8 mouse cellular contexts compared by ENCODE assay signal in genomic region chr1:94469834-94470233, GRCm38 (mm10).
DNase-seq lines count a peak whose midpoint lies in the region; ATAC-seq and TF ChIP-seq lines count a peak whose summit lies in the region.
"Not testable (repeated sequence)": the region's sequence is repeated elsewhere in the genome, so short reads cannot be mapped to it uniquely, and the experiment has no call there.

No protein-coding gene starts in this region.

- not testable (repeated sequence) for H3K9me3 ChIP-seq in hindbrain, embryonic 11.5 days (ENCODE audit: control insufficient read depth, low read length); limb, embryonic 15.5 days; midbrain, embryonic 11.5 days (ENCODE audit: control insufficient read depth, low read length)

- intact Hi-C loops in gastrocnemius, adult 2 months (cut with DNase I) = not testable (repeated sequence)

- WGBS in hindbrain, embryonic 11.5 days = 95% methylated on average over 18 of the region's 18 CpGs
- WGBS in limb, embryonic 15.5 days = 95% methylated on average over 18 of the region's 18 CpGs
- 94% methylated on average over 18 of the region's 18 CpGs for WGBS in midbrain, embryonic 11.5 days

- DNase-seq in cerebellum, postnatal 25 days = peak; percentile 42 to 56
- peak; percentile 44 for DNase-seq in gastrocnemius, adult 2 months
- DNase-seq in hindbrain, embryonic 11.5 days (ENCODE audit: low spot score); midbrain, embryonic 11.5 days (ENCODE audit: low spot score, missing footprints): not testable (repeated sequence)
- peak; percentile 61 for DNase-seq in kidney, postnatal 14 days
- peak; percentile 25 to 42 for DNase-seq in spleen, postnatal 36 days (ENCODE audit: low spot score in 2 of 2)

- H3K27me3 ChIP-seq in hindbrain, embryonic 11.5 days (ENCODE audit: control insufficient read depth, insufficient read depth, low read length); limb, embryonic 15.5 days; midbrain, embryonic 11.5 days (ENCODE audit: control insufficient read depth, insufficient read depth, low read length): not testable (repeated sequence)

- ATAC-seq in CD4-positive, CD25-positive, alpha-beta regulatory T cell, adult 4 months = peak; percentile 100
- peak; percentile 83 for ATAC-seq in hindbrain, embryonic 11.5 days (ENCODE audit: low FRiP score)
- peak; percentile 77 for ATAC-seq in limb, embryonic 15.5 days (ENCODE audit: insufficient number of reproducible peaks, low FRiP score, low TSS enrichment, low read depth)
- peak; percentile 91 for ATAC-seq in midbrain, embryonic 11.5 days (ENCODE audit: low FRiP score)

- H3K9ac ChIP-seq in hindbrain, embryonic 11.5 days (ENCODE audit: low read depth, low read length); limb, embryonic 15.5 days; midbrain, embryonic 11.5 days (ENCODE audit: low read length): not testable (repeated sequence)

- TF ChIP-seq CTCF in gastrocnemius, adult 2 months (IDR thresholded peaks at IDR 0.05) = not testable (repeated sequence)

- H3K27ac ChIP-seq in gastrocnemius, adult 2 months; hindbrain, embryonic 11.5 days (ENCODE audit: low read depth, low read length); limb, embryonic 15.5 days; midbrain, embryonic 11.5 days (ENCODE audit: low read depth, low read length): not testable (repeated sequence)

- not testable (repeated sequence) for H3K4me1 ChIP-seq in hindbrain, embryonic 11.5 days (replicated peaks; ENCODE audit: control insufficient read depth, insufficient read depth, low read length); limb, embryonic 15.5 days; midbrain, embryonic 11.5 days (ENCODE audit: control insufficient read depth, insufficient read depth, low read length)

- not testable (repeated sequence) for H3K4me3 ChIP-seq in gastrocnemius, adult 2 months; hindbrain, embryonic 11.5 days (ENCODE audit: low read depth, low read length); limb, embryonic 15.5 days; midbrain, embryonic 11.5 days (ENCODE audit: low read depth, low read length)

- H3K36me3 ChIP-seq in hindbrain, embryonic 11.5 days (ENCODE audit: control insufficient read depth, insufficient read depth, low read length); limb, embryonic 15.5 days; midbrain, embryonic 11.5 days (ENCODE audit: control insufficient read depth, insufficient read depth, low read length): not testable (repeated sequence)

- H3K4me2 ChIP-seq in hindbrain, embryonic 11.5 days (replicated peaks; ENCODE audit: low read depth, low read length); limb, embryonic 15.5 days; midbrain, embryonic 11.5 days: not testable (repeated sequence)
